Mouse (Mus musculus): ENCODE data around the gene Tap2.

DNA sequence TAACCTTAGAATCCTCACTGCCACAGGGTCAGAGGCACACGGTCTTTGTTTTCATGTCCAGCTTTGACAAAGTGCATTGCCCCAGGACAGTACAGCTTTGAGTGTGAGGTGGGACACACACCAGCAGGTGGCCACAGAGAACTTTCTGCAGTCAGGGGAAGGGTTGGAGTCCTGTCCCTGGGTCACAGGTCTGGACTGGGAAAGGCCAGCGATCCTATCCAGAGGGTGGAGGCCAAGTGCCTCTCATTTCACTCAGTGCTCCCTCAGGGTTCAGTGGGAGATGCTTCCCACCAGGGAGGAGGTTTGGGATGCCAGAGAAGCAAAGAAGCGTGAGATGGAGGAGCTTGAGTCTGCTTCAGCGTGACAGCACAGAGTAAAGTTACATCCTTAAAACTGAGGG is 48.3 kb downstream of the Tap2 start:
- no peak for TF ChIP-seq CTCF (IDR thresholded peaks at IDR 0.05; ENCODE audit: insufficient read depth, low read depth, low read length)
- TF ChIP-seq POLR2A (IDR thresholded peaks at IDR 0.05; ENCODE audit: insufficient read depth, low read depth, low read length): no peak
